Mouse (Mus musculus) 416B (cell line): ENCODE measurements around the gene Unc119.
A peak's percentile ranks its signal among the peaks of the same experiment; 100 is the strongest.

Source experiments
- DNase-seq: peaks from one replicate; pipeline ENCODE4 v3.0.0; 2011; ENCODE audit warnings: low read depth

The Unc119 gene

GRCm38 (mm10) chr11:78344328-78344889, 1.1 kb downstream of the Unc119 start:
- DNase-seq, result peak; percentile 34

GRCm38 (mm10) chr11:78344890-78345715, 1.8 kb downstream of the Unc119 start:
- peak; percentile 63 for DNase-seq

- DNase-seq, result peak; percentile 98
Measured at GRCm38 (mm10) chr11:78345801-78346200, 2.5 kb downstream of the Unc119 start.

- DNase-seq, result no peak
Measured at GRCm38 (mm10) chr11:78346326-78347069, 3.2 kb downstream of the Unc119 start.

GRCm38 (mm10) chr11:78347070-78347754, 3.9 kb downstream of the Unc119 start:
- peak; percentile 87 for DNase-seq

GRCm38 (mm10) chr11:78347908-78348307, 4.6 kb downstream of the Unc119 start:
- DNase-seq, result no peak

- no peak for DNase-seq
Measured at GRCm38 (mm10) chr11:78348474-78348873, 5.2 kb downstream of the Unc119 start.

GRCm38 (mm10) chr11:78349441-78350358, 6.4 kb downstream of the Unc119 start:
- DNase-seq, result peak; percentile 31

GRCm38 (mm10) chr11:78353081-78353480, 9.8 kb downstream of the Unc119 start:
- peak; percentile 58 for DNase-seq

GRCm38 (mm10) chr11:78354905-78355304, 11.6 kb downstream of the Unc119 start:
- DNase-seq, result no peak

- DNase-seq, result peak; percentile 74
Measured at GRCm38 (mm10) chr11:78355471-78356238, 12.4 kb downstream of the Unc119 start.

- DNase-seq, result peak; percentile 59
Measured at GRCm38 (mm10) chr11:78358330-78359007, 15.2 kb downstream of the Unc119 start.

- DNase-seq, result peak; percentile 88
Measured at GRCm38 (mm10) chr11:78360125-78360788, 17.0 kb downstream of the Unc119 start.

- DNase-seq, result no peak
Measured at GRCm38 (mm10) chr11:78360789-78361131, 17.5 kb downstream of the Unc119 start.

GRCm38 (mm10) chr11:78363309-78364007, 20.2 kb downstream of the Unc119 start:
- DNase-seq, result no peak

GRCm38 (mm10) chr11:78364103-78364502, 20.8 kb downstream of the Unc119 start:
- no peak for DNase-seq

GRCm38 (mm10) chr11:78367456-78368225, 24.4 kb downstream of the Unc119 start:
- no peak for DNase-seq

GRCm38 (mm10) chr11:78370389-78370788, 27.1 kb downstream of the Unc119 start:
- no peak for DNase-seq
